ENCODE assay signal across 31 mouse cellular contexts in genomic region chr17:12830351-12830750, GRCm38 (mm10). TPM values are rescaled to one million over a fixed set of nuclear protein-coding genes. Genes with fewer than 3 reads are reported as not detected.
DNase-seq lines count a peak whose midpoint lies in the region; ATAC-seq and TF ChIP-seq lines count a peak whose summit lies in the region.
"Had no signal": no experiment of that assay in that cellular context is flagged by ENCODE, and none has a peak within 500 bp of the region (broad histone marks: within the 10 kb centered on the region; RNA-seq: fewer than 3 reads in every experiment).

No protein-coding gene starts in this region.

- 46% methylated on average over 5 of the region's 5 CpGs for whole genome bisulfite sequencing in lung, postnatal 0 days

- intact Hi-C loops in gastrocnemius, adult 2 months (cut with DNase I): no loop called here

- TF ChIP-seq EP300 in lung, postnatal 0 days (IDR thresholded peaks at IDR 0.05): no peak

- peak; percentile 39; the same call in 1 of the 2 replicates for ATAC-seq in lung, postnatal 0 days
- ATAC-seq: forebrain, embryonic 16.5 days had no signal

- no peak overlapping the region for H3K27ac ChIP-seq in lung, postnatal 0 days (ENCODE audit: low read length)
- no peak overlapping the region for H3K27ac ChIP-seq in gastrocnemius, adult 2 months
- H3K27ac ChIP-seq: forebrain, embryonic 10.5 days; heart, adult 2 months; heart, embryonic 13.5 days; hindbrain, embryonic 12.5 days; kidney, embryonic 15.5 days; limb, embryonic 15.5 days; liver, embryonic 15.5 days had no signal

- no peak overlapping the region for H3K4me3 ChIP-seq in lung, postnatal 0 days (ENCODE audit: low read depth, low read length)
- H3K4me3 ChIP-seq in gastrocnemius, adult 2 months: no peak overlapping the region
- H3K4me3 ChIP-seq: forebrain, embryonic 10.5 days; heart, adult 2 months; heart, embryonic 13.5 days; hindbrain, embryonic 12.5 days; kidney, embryonic 15.5 days; limb, embryonic 15.5 days; liver, embryonic 15.5 days had no signal

- H3K4me1 ChIP-seq in lung, postnatal 0 days (ENCODE audit: insufficient read depth, low read depth, low read length): no peaks in the 10 kb centered on the region
- H3K4me1 ChIP-seq: forebrain, embryonic 10.5 days; hindbrain, embryonic 12.5 days; kidney, embryonic 15.5 days; liver, embryonic 15.5 days had no signal

- no peak overlapping the region for H3K9ac ChIP-seq in lung, postnatal 0 days (replicated peaks; ENCODE audit: low read depth)
- H3K9ac ChIP-seq: heart, embryonic 13.5 days; hindbrain, embryonic 12.5 days; kidney, embryonic 15.5 days; limb, embryonic 15.5 days; liver, embryonic 15.5 days had no signal

- TF ChIP-seq CTCF in lung, postnatal 0 days (IDR thresholded peaks at IDR 0.05): no peak
- TF ChIP-seq CTCF in gastrocnemius, adult 2 months (IDR thresholded peaks at IDR 0.05): no peak

- H3K4me2 ChIP-seq in lung, postnatal 0 days (replicated peaks; ENCODE audit: low read depth, low read length): no peak overlapping the region
- H3K4me2 ChIP-seq: heart, embryonic 13.5 days; hindbrain, embryonic 12.5 days; kidney, embryonic 15.5 days; limb, embryonic 15.5 days; liver, embryonic 15.5 days; midbrain, embryonic 11.5 days had no signal

- no peaks in the 10 kb centered on the region for H3K27me3 ChIP-seq in lung, postnatal 0 days (replicated peaks; ENCODE audit: insufficient read depth, low read length)
- H3K27me3 ChIP-seq: heart, embryonic 13.5 days; hindbrain, embryonic 12.5 days; kidney, embryonic 15.5 days; limb, embryonic 15.5 days; liver, embryonic 15.5 days had no signal

- H3K9me3 ChIP-seq in lung, postnatal 0 days (ENCODE audit: low read length): no peaks in the 10 kb centered on the region
- H3K9me3 ChIP-seq: hindbrain, embryonic 12.5 days; kidney, embryonic 15.5 days; limb, embryonic 15.5 days; liver, embryonic 15.5 days had no signal

- H3K36me3 ChIP-seq in lung, postnatal 0 days (ENCODE audit: insufficient read depth, low read length): no peaks in the 10 kb centered on the region
- H3K36me3 ChIP-seq: forebrain, embryonic 10.5 days; heart, embryonic 13.5 days; hindbrain, embryonic 12.5 days; kidney, embryonic 15.5 days; liver, embryonic 15.5 days had no signal

- DNase-seq in cerebellum, adult 11-12 months: peak; percentile 65
- no peak for DNase-seq in cerebellum, postnatal 14 days
- peak; percentile 24 for DNase-seq in lung, postnatal 0 days (ENCODE audit: low spot score)
- no peak for DNase-seq in lung, postnatal 14 days
- DNase-seq in cerebellum, postnatal 25 days: peak; percentile 47 to 55
- no peak for DNase-seq in ovary, postnatal 36 days (ENCODE audit: low spot score)
- DNase-seq in gastrocnemius, adult 2 months: no peak
- DNase-seq: adrenal gland, postnatal 36 days; gastrocnemius, postnatal 25 days; heart, postnatal 14 days; kidney, adult 11 months; kidney, postnatal 36 days; right cerebral cortex, adult 18-20 months; thymus, adult 2 months had no signal

RNA-seq across cellular contexts. Expression of gene Mas1, which starts 37.6 kb away (rescaled TPM):
- polyA plus RNA-seq in lung, postnatal 0 days (2015; fragmentation: Nextera tagmentation; extraction: Ambion mirVana): 0.14 and 0.54 TPM in 2 replicates
- total RNA-seq in gastrocnemius, adult 2 months (2021): under 1 TPM; 0.23 to 0.25 TPM
- total RNA-seq: adrenal gland, adult 18-20 months; adrenal gland, postnatal 36 days; ES-E14; megakaryocyte progenitor cell, adult 5-6 weeks; midbrain, postnatal 0 days had no signal
- polyA plus RNA-seq: midbrain, embryonic 11.5 days; small intestine, adult 2 months had no signal

RNA-seq across cellular contexts. Expression of gene Mrgprh, which starts 45.5 kb away (rescaled TPM):
- not detected in 2 replicates for polyA plus RNA-seq in lung, postnatal 0 days (2015; fragmentation: Nextera tagmentation; extraction: Ambion mirVana)
- 1 to 10 TPM; 4.3 TPM for total RNA-seq in gastrocnemius, adult 2 months (2021)
- total RNA-seq: ES-E14; left cerebral cortex, adult 18-20 months; megakaryocyte progenitor cell, adult 5-6 weeks; midbrain, postnatal 0 days had no signal
- polyA plus RNA-seq: embryonic facial prominence, embryonic 11.5 days; forebrain, embryonic 10.5 days; forebrain, embryonic 16.5 days; heart, embryonic 13.5 days; hindbrain, embryonic 12.5 days; kidney, embryonic 15.5 days; liver, embryonic 15.5 days; midbrain, embryonic 11.5 days; midbrain, postnatal 0 days; neural tube, embryonic 14.5 days; small intestine, adult 2 months had no signal

Comparison
In these comparisons a context has a peak if more than half of its experiments do, and no peak if none do; other contexts are left out.
1. DNase-seq: peak in cerebellum, adult 11-12 months (single experiment), lung, postnatal 0 days (single experiment) and cerebellum, postnatal 25 days (2 of 2); none in cerebellum, postnatal 14 days (0 of 2), lung, postnatal 14 days (single experiment), ovary, postnatal 36 days (single experiment) and gastrocnemius, adult 2 months (single experiment).